Mouse (Mus musculus): ENCODE data around the gene Shroom3.

DNA sequence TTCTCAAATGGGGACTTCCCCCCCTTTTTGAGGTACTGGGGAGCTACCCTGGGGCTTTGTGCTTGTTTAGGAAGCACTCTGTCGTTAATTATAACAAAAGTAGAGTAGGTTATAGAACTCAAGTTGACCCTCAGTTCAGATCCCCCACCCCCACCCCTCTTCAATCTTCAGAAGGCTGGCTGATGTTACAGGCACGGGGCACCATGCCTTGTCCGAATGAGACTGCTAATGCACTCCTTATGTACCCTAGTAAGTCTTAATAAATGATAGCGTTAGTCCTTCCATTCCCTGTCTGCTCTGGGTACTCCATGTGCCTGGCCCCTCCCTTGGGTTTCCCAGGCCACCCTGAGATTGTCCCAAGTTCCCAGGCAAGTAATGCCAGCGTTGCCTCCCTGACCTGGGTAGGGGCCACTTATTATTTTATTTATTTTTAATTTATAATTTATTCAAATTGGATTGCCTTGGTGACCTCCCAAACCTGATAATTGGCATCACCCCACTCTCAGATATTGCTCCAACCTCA is 315.3 kb downstream of the Shroom3 start:
- TF ChIP-seq POLR2A (IDR thresholded peaks at IDR 0.05; ENCODE audit: low read depth, low read length) (no peak), CTCF (conservative IDR thresholded peaks at IDR 0.05 in 1 of 2, IDR thresholded peaks at IDR 0.05 in 1 of 2; ENCODE audit: low read depth in 2 of 2, low read length in 2 of 2) (no peak), MAZ (IDR thresholded peaks at IDR 0.05; ENCODE audit: low read depth, low read length) (no peak), POLR2AphosphoS2 (IDR thresholded peaks at IDR 0.05; ENCODE audit: low read depth, low read length) (no peak), NELFE (IDR thresholded peaks at IDR 0.05; ENCODE audit: low read depth, low read length) (no peak), MAFK (IDR thresholded peaks at IDR 0.05; ENCODE audit: insufficient replicate concordance, low read length) (no peak), ZC3H11A (IDR thresholded peaks at IDR 0.05; ENCODE audit: low read depth, low read length) (no peak), PAX5 (IDR thresholded peaks at IDR 0.05; ENCODE audit: low read length) (no peak), KAT2A (IDR thresholded peaks at IDR 0.05; ENCODE audit: insufficient replicate concordance, low read length) (no peak), EP300 (IDR thresholded peaks at IDR 0.05; ENCODE audit: low read length) (no peak), ZKSCAN1 (IDR thresholded peaks at IDR 0.05; ENCODE audit: borderline replicate concordance, low read depth, low read length) (no peak), MAX (IDR thresholded peaks at IDR 0.05; ENCODE audit: low read length) (no peak), ZNF384 (IDR thresholded peaks at IDR 0.05; ENCODE audit: low read depth, low read length) (no peak), BHLHE40 (IDR thresholded peaks at IDR 0.05; ENCODE audit: low read depth, low read length) (no peak)
